Mouse (Mus musculus): Measurements from ENCODE around the gene Usp18. TPM values are rescaled to one million over a fixed set of nuclear protein-coding genes. Genes with fewer than 3 reads are reported as not detected.

The Usp18 gene
- polyA plus RNA-seq, 1 experiment, result 3.6 TPM

GRCm38 (mm10) chr6:121221876-121222597 lies 23.7 kb upstream of the Usp18 start:
- Histone ChIP-seq H3K4me3 (ENCODE audit: insufficient read depth, low read length) (no peak overlapping the region), H3K27ac (ENCODE audit: insufficient read depth, low read length) (no peak overlapping the region), H3K4me1 (ENCODE audit: control insufficient read depth, insufficient read depth, low read length) (no peaks in the 10 kb centered on the region)
- no peak for TF ChIP-seq CTCF (IDR thresholded peaks at IDR 0.05; ENCODE audit: extremely low read depth, insufficient read depth, low read length)
- TF ChIP-seq POLR2A (IDR thresholded peaks at IDR 0.05; ENCODE audit: extremely low read depth, insufficient read depth, low read length), result no peak

GRCm38 (mm10) chr6:121223001-121223400 lies 22.7 kb upstream of the Usp18 start:
- Histone ChIP-seq H3K27ac (ENCODE audit: insufficient read depth, low read length) (no peak overlapping the region), H3K4me1 (ENCODE audit: control insufficient read depth, insufficient read depth, low read length) (no peaks in the 10 kb centered on the region), H3K4me3 (ENCODE audit: insufficient read depth, low read length) (no peak overlapping the region)
- TF ChIP-seq POLR2A (IDR thresholded peaks at IDR 0.05; ENCODE audit: extremely low read depth, insufficient read depth, low read length) (no peak), CTCF (IDR thresholded peaks at IDR 0.05; ENCODE audit: extremely low read depth, insufficient read depth, low read length) (no peak)

DNA sequence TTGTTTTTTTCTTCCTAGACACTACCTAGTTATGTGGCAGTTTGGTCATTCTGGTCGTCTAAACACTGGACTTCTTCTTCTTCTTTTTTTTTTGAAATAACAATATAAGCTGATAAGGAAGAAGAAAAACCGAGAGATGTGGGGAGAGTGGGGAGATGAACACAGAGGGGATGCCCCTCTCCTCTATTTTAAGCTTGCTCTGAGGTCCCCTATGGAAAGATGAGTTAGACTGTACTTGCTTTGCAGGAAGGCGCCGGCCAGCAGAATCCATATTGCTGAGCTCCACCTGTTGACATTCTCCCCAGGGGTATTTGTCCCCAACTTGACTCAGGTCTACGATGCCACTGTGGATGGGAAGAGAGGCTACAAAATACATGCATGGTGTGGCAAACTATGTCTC lies 21.6 kb upstream of the Usp18 start:
- Histone ChIP-seq H3K4me3 (ENCODE audit: insufficient read depth, low read length) (no peak overlapping the region), H3K27ac (ENCODE audit: insufficient read depth, low read length) (no peak overlapping the region), H3K4me1 (ENCODE audit: control insufficient read depth, insufficient read depth, low read length) (no peaks in the 10 kb centered on the region)
- TF ChIP-seq POLR2A (IDR thresholded peaks at IDR 0.05; ENCODE audit: extremely low read depth, insufficient read depth, low read length) (no peak), CTCF (IDR thresholded peaks at IDR 0.05; ENCODE audit: extremely low read depth, insufficient read depth, low read length) (no peak)

- TF ChIP-seq CTCF (IDR thresholded peaks at IDR 0.05; ENCODE audit: extremely low read depth, insufficient read depth, low read length) (no peak), POLR2A (IDR thresholded peaks at IDR 0.05; ENCODE audit: extremely low read depth, insufficient read depth, low read length) (no peak)
- Histone ChIP-seq H3K4me1 (ENCODE audit: control insufficient read depth, insufficient read depth, low read length) (no peaks in the 10 kb centered on the region), H3K27ac (ENCODE audit: insufficient read depth, low read length) (no peak overlapping the region), H3K4me3 (ENCODE audit: insufficient read depth, low read length) (no peak overlapping the region)
Measured at GRCm38 (mm10) chr6:121224993-121225392, 20.7 kb upstream of the Usp18 start.

DNA sequence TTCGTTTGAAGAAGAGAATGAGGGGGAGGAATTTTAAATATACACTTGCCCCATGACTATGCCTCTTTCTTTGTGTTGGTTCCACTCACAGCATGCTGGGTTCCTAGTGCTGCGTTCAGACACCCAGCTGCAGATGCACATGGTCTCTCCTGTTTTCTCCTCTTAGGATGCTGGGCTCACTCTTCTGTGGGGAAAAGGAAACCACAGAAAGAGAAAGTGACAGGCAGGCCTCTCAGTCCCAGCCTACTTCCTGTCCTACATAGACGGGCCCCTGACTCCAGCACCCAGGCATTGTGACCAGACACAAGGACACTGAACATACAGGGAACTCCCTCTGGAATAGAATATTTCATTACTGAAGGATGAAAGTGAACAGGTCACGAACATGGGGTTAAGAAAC lies 19.7 kb upstream of the Usp18 start:
- H3K27ac ChIP-seq (ENCODE audit: insufficient read depth, low read length), result no peak overlapping the region
- no peaks in the 10 kb centered on the region for H3K4me1 ChIP-seq (ENCODE audit: control insufficient read depth, insufficient read depth, low read length)
- TF ChIP-seq CTCF (IDR thresholded peaks at IDR 0.05; ENCODE audit: extremely low read depth, insufficient read depth, low read length) (no peak), POLR2A (IDR thresholded peaks at IDR 0.05; ENCODE audit: extremely low read depth, insufficient read depth, low read length) (no peak)
- H3K4me3 ChIP-seq (ENCODE audit: insufficient read depth, low read length), result no peak overlapping the region

GRCm38 (mm10) chr6:121226744-121227143 lies 19.0 kb upstream of the Usp18 start:
- Histone ChIP-seq H3K4me3 (ENCODE audit: insufficient read depth, low read length) (no peak overlapping the region), H3K4me1 (ENCODE audit: control insufficient read depth, insufficient read depth, low read length) (no peaks in the 10 kb centered on the region), H3K27ac (ENCODE audit: insufficient read depth, low read length) (no peak overlapping the region)
- TF ChIP-seq POLR2A (IDR thresholded peaks at IDR 0.05; ENCODE audit: extremely low read depth, insufficient read depth, low read length) (no peak), CTCF (IDR thresholded peaks at IDR 0.05; ENCODE audit: extremely low read depth, insufficient read depth, low read length) (no peak)

DNA sequence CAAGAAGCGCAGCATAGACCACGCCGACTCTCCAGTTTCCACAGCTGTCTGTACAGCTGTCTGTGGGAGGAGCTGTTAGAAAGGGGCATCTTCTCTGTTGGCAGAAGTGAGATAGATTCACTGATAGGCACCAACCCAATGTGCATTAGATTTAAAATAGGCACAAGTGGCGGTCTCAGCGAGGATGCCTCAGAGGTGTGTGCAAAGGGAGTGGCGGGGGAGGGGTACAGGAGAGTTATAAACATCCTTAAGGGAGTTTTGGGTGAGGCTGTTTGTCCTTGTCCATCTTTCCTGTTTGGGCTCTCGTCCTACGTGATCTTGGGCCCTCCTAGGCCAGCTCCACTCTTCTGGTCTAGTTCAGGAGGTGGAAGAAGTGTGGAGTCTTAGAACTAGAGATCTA lies 17.3 kb upstream of the Usp18 start:
- TF ChIP-seq POLR2A (IDR thresholded peaks at IDR 0.05; ENCODE audit: extremely low read depth, insufficient read depth, low read length) (no peak), CTCF (IDR thresholded peaks at IDR 0.05; ENCODE audit: extremely low read depth, insufficient read depth, low read length) (no peak)
- Histone ChIP-seq H3K27ac (ENCODE audit: insufficient read depth, low read length) (no peak overlapping the region), H3K4me1 (ENCODE audit: control insufficient read depth, insufficient read depth, low read length) (no peaks in the 10 kb centered on the region), H3K4me3 (ENCODE audit: insufficient read depth, low read length) (no peak overlapping the region)

GRCm38 (mm10) chr6:121232652-121233051 lies 13.1 kb upstream of the Usp18 start:
- H3K27ac ChIP-seq (ENCODE audit: insufficient read depth, low read length), result no peak overlapping the region
- H3K4me1 ChIP-seq (ENCODE audit: control insufficient read depth, insufficient read depth, low read length), result no peaks in the 10 kb centered on the region
- no peak for TF ChIP-seq CTCF (IDR thresholded peaks at IDR 0.05; ENCODE audit: extremely low read depth, insufficient read depth, low read length)
- no peak for TF ChIP-seq POLR2A (IDR thresholded peaks at IDR 0.05; ENCODE audit: extremely low read depth, insufficient read depth, low read length)
- H3K4me3 ChIP-seq (ENCODE audit: insufficient read depth, low read length), result no peak overlapping the region

GRCm38 (mm10) chr6:121236386-121236785 lies 9.3 kb upstream of the Usp18 start:
- no peak overlapping the region for H3K4me3 ChIP-seq (ENCODE audit: insufficient read depth, low read length)
- no peak overlapping the region for H3K27ac ChIP-seq (ENCODE audit: insufficient read depth, low read length)
- no peaks in the 10 kb centered on the region for H3K4me1 ChIP-seq (ENCODE audit: control insufficient read depth, insufficient read depth, low read length)
- no peak for TF ChIP-seq CTCF (IDR thresholded peaks at IDR 0.05; ENCODE audit: extremely low read depth, insufficient read depth, low read length)
- TF ChIP-seq POLR2A (IDR thresholded peaks at IDR 0.05; ENCODE audit: extremely low read depth, insufficient read depth, low read length), result no peak

DNA sequence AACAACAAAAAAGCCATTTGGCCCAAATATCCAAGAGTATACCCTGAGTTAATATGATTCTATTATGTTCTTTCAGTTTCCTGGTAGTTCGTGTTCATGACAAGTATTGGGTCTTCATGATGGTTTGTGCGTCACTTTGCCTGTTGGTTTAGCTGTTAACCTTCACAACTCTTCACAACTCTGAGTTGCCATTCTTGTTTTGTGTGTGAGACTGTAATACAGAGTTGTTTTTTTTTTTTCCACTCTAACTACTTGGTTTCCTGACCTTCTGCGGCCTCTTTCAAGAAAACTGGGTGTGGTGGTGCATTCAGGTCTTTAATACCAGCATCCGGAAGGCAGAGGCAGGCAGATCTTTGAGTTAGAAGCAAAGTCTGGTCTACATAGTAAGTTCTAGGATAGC lies 7.5 kb upstream of the Usp18 start:
- H3K4me3 ChIP-seq (ENCODE audit: insufficient read depth, low read length), result no peak overlapping the region
- TF ChIP-seq POLR2A (IDR thresholded peaks at IDR 0.05; ENCODE audit: extremely low read depth, insufficient read depth, low read length), result no peak
- TF ChIP-seq CTCF (IDR thresholded peaks at IDR 0.05; ENCODE audit: extremely low read depth, insufficient read depth, low read length), result no peak
- H3K4me1 ChIP-seq (ENCODE audit: control insufficient read depth, insufficient read depth, low read length), result no peaks in the 10 kb centered on the region
- H3K27ac ChIP-seq (ENCODE audit: insufficient read depth, low read length), result no peak overlapping the region

Measured in cortical plate, adult 2 months (tissue).